7 mouse cellular contexts compared by ENCODE assay signal in genomic region chr3:96500289-96500621, GRCm38 (mm10). TPM values are rescaled to one million over a fixed set of nuclear protein-coding genes. Genes with fewer than 3 reads are reported as not detected.
DNase-seq lines count a peak whose midpoint lies in the region; ATAC-seq and TF ChIP-seq lines count a peak whose summit lies in the region.

No protein-coding gene starts in this region.

- no peaks in the 10 kb centered on the region for H3K27me3 ChIP-seq in embryonic facial prominence, embryonic 10.5 days (replicated peaks; ENCODE audit: low read depth, poor library complexity, severe bottlenecking)
- H3K27me3 ChIP-seq in limb, embryonic 11.5 days (ENCODE audit: control insufficient read depth, insufficient read depth, low read length), result no peaks in the 10 kb centered on the region
- H3K27me3 ChIP-seq in midbrain, embryonic 13.5 days, result no peaks in the 10 kb centered on the region
- no peaks in the 10 kb centered on the region for H3K27me3 ChIP-seq in small intestine, adult 2 months (ENCODE audit: control insufficient read depth, insufficient read depth, low read length)

- H3K36me3 ChIP-seq in embryonic facial prominence, embryonic 10.5 days (replicated peaks), result no peaks in the 10 kb centered on the region
- no peaks in the 10 kb centered on the region for H3K36me3 ChIP-seq in limb, embryonic 11.5 days (ENCODE audit: control insufficient read depth, insufficient read depth, low read length)
- H3K36me3 ChIP-seq in midbrain, embryonic 13.5 days, result no peaks in the 10 kb centered on the region
- H3K36me3 ChIP-seq in small intestine, adult 2 months (ENCODE audit: control insufficient read depth, insufficient read depth, low read length), result no peaks in the 10 kb centered on the region

- ATAC-seq in granulocyte monocyte progenitor cell, adult 5-6 weeks (replicated peaks; ENCODE audit: poor library complexity, severe bottlenecking), result peak; percentile 39
- peak; percentile 45 for ATAC-seq in limb, embryonic 11.5 days (ENCODE audit: insufficient number of reproducible peaks, low FRiP score, low TSS enrichment, low read depth)
- peak; percentile 77 for ATAC-seq in midbrain, embryonic 13.5 days

- H3K4me1 ChIP-seq in embryonic facial prominence, embryonic 10.5 days, result peaks cover 22% of the 10 kb centered on the region; the same call in 1 of the 2 replicates
- H3K4me1 ChIP-seq in limb, embryonic 11.5 days (ENCODE audit: control insufficient read depth, insufficient read depth, low read length), result no peaks in the 10 kb centered on the region
- H3K4me1 ChIP-seq in midbrain, embryonic 13.5 days (replicated peaks), result peaks cover 20% of the 10 kb centered on the region
- peaks cover 5% of the 10 kb centered on the region for H3K4me1 ChIP-seq in small intestine, adult 2 months (ENCODE audit: control insufficient read depth, insufficient read depth, insufficient read length, low read length)

- WGBS in embryonic facial prominence, embryonic 10.5 days, result under 1% methylated on average over 17 of the region's 17 CpGs
- WGBS in limb, embryonic 11.5 days, result under 1% methylated on average over 17 of the region's 17 CpGs
- WGBS in midbrain, embryonic 13.5 days, result 0% methylated on average over 17 of the region's 17 CpGs
- WGBS in small intestine, adult 2 months, result under 1% methylated on average over 17 of the region's 17 CpGs

- peak overlapping the region; percentile 60 for H3K4me2 ChIP-seq in limb, embryonic 11.5 days (ENCODE audit: low read depth, severe bottlenecking)
- H3K4me2 ChIP-seq in midbrain, embryonic 13.5 days (replicated peaks), result peak overlapping the region; percentile 94

- 0 out of 2 replicates have a peak, but pooled peaks have one; percentile 32 for TF ChIP-seq POLR2A in small intestine, adult 2 months (IDR thresholded peaks at IDR 0.05; ENCODE audit: low read depth, low read length)

- H3K27ac ChIP-seq in embryonic facial prominence, embryonic 10.5 days (replicated peaks), result peak overlapping the region; percentile 85
- 0 out of 2 replicates have a peak overlapping the region, but pooled peaks have one; percentile 39 for H3K27ac ChIP-seq in limb, embryonic 11.5 days (replicated peaks; ENCODE audit: low read depth, low read length)
- H3K27ac ChIP-seq in midbrain, embryonic 13.5 days, result peak overlapping the region; percentile 85
- H3K27ac ChIP-seq in small intestine, adult 2 months (ENCODE audit: insufficient read depth, low read depth, low read length), result peak overlapping the region; percentile 96

- DNase-seq in adrenal gland, postnatal 14 days, result peak; percentile 94
- DNase-seq in embryonic facial prominence, embryonic 10.5 days (ENCODE audit: low spot score), result peak; percentile 93
- peak; percentile 96 for DNase-seq in kidney, adult 18-20 months
- DNase-seq in limb, embryonic 11.5 days (ENCODE audit: low spot score), result peak; percentile 99

- no peak for TF ChIP-seq CTCF in small intestine, adult 2 months (IDR thresholded peaks at IDR 0.05; ENCODE audit: extremely low read depth, insufficient read length, insufficient replicate concordance, low read depth, low read length)

- H3K9me3 ChIP-seq in embryonic facial prominence, embryonic 10.5 days, result no peaks in the 10 kb centered on the region
- no peaks in the 10 kb centered on the region for H3K9me3 ChIP-seq in limb, embryonic 11.5 days (ENCODE audit: control insufficient read depth, low read length)
- H3K9me3 ChIP-seq in midbrain, embryonic 13.5 days, result no peaks in the 10 kb centered on the region

- H3K9ac ChIP-seq in limb, embryonic 11.5 days (ENCODE audit: low read length), result peak overlapping the region; percentile 68
- H3K9ac ChIP-seq in midbrain, embryonic 13.5 days (replicated peaks), result peak overlapping the region; percentile 75

- H3K4me3 ChIP-seq in embryonic facial prominence, embryonic 10.5 days, result peak overlapping the region; percentile 78
- H3K4me3 ChIP-seq in limb, embryonic 11.5 days (ENCODE audit: low read depth, low read length), result peak overlapping the region; percentile 60
- H3K4me3 ChIP-seq in midbrain, embryonic 13.5 days (replicated peaks), result peak overlapping the region; percentile 72
- H3K4me3 ChIP-seq in small intestine, adult 2 months (ENCODE audit: low read depth, low read length), result peak overlapping the region; percentile 72

RNA-seq across cellular contexts. Expression of gene Hfe2, which starts 24.7 kb away (rescaled TPM):
- total RNA-seq in adrenal gland, postnatal 14 days (2021), result 6.9 TPM in 1 of 2 replicates, not detected in the other
- polyA plus RNA-seq in embryonic facial prominence, embryonic 10.5 days (2016; fragmentation: Nextera tagmentation; extraction: Ambion mirVana), result 1.4 and 1.5 TPM in 2 replicates
- not detected in 2 replicates for total RNA-seq in granulocyte monocyte progenitor cell, adult 5-6 weeks (2014; fragmentation: Nextera tagmentation)
- not detected in 2 replicates for total RNA-seq in granulocyte monocyte progenitor cell, adult 5-6 weeks (2017)
- polyA plus RNA-seq in limb, embryonic 11.5 days (2014; fragmentation: Nextera tagmentation; extraction: Ambion mirVana), result 1.7 and 1.8 TPM in 2 replicates
- polyA plus RNA-seq in midbrain, embryonic 13.5 days (2015; fragmentation: Nextera tagmentation; extraction: Ambion mirVana), result 0.62 and 0.76 TPM in 2 replicates
- 0.06 TPM in 1 of 2 replicates, not detected in the other for polyA plus RNA-seq in small intestine, adult 2 months (2012; rRNA removed)

RNA-seq across cellular contexts. Expression of gene BC107364, which starts 48.1 kb away (rescaled TPM):
- not detected in 2 replicates for total RNA-seq in adrenal gland, postnatal 14 days (2021)
- not detected in 2 replicates for polyA plus RNA-seq in embryonic facial prominence, embryonic 10.5 days (2016; fragmentation: Nextera tagmentation; extraction: Ambion mirVana)
- total RNA-seq in granulocyte monocyte progenitor cell, adult 5-6 weeks (2014; fragmentation: Nextera tagmentation), result not detected in 2 replicates
- not detected in 2 replicates for total RNA-seq in granulocyte monocyte progenitor cell, adult 5-6 weeks (2017)
- not detected in 2 replicates for polyA plus RNA-seq in limb, embryonic 11.5 days (2014; fragmentation: Nextera tagmentation; extraction: Ambion mirVana)
- polyA plus RNA-seq in midbrain, embryonic 13.5 days (2015; fragmentation: Nextera tagmentation; extraction: Ambion mirVana), result not detected in 2 replicates
- polyA plus RNA-seq in small intestine, adult 2 months (2012; rRNA removed), result not detected in 2 replicates

RNA-seq across cellular contexts. Expression of gene Txnip, which starts 57.5 kb away (rescaled TPM):
- total RNA-seq in adrenal gland, postnatal 14 days (2021), result 479 and 772 TPM in 2 replicates
- polyA plus RNA-seq in embryonic facial prominence, embryonic 10.5 days (2016; fragmentation: Nextera tagmentation; extraction: Ambion mirVana), result 31.2 and 34.9 TPM in 2 replicates
- total RNA-seq in granulocyte monocyte progenitor cell, adult 5-6 weeks (2014; fragmentation: Nextera tagmentation), result 80.1 and 110 TPM in 2 replicates
- 79.0 and 80.5 TPM in 2 replicates for total RNA-seq in granulocyte monocyte progenitor cell, adult 5-6 weeks (2017)
- 54.4 and 57.9 TPM in 2 replicates for polyA plus RNA-seq in limb, embryonic 11.5 days (2014; fragmentation: Nextera tagmentation; extraction: Ambion mirVana)
- 52.2 and 57.6 TPM in 2 replicates for polyA plus RNA-seq in midbrain, embryonic 13.5 days (2015; fragmentation: Nextera tagmentation; extraction: Ambion mirVana)
- 167 and 384 TPM in 2 replicates for polyA plus RNA-seq in small intestine, adult 2 months (2012; rRNA removed)

Comparison
In these comparisons a context has a peak if more than half of its experiments do, and no peak if none do; other contexts are left out.
1. Peak in every context shown above with its lines: DNase-seq, ATAC-seq, H3K4me3 ChIP-seq and H3K27ac ChIP-seq.
2. H3K27ac ChIP-seq: peak in every context shown above with its lines; median percentile 96 in small intestine, adult 2 months; 85 in embryonic facial prominence, embryonic 10.5 days; 85 in midbrain, embryonic 13.5 days; 39 in limb, embryonic 11.5 days.